In genomic region chr8:91227421-91227841, GRCm38 (mm10) we compare ENCODE assay signal across 14 mouse cellular contexts. TPM values are rescaled to one million over a fixed set of nuclear protein-coding genes. Genes with fewer than 3 reads are reported as not detected.
DNase-seq lines count a peak whose midpoint lies in the region; ATAC-seq lines count a peak whose summit lies in the region.
"Had no signal": no experiment of that assay in that cellular context is flagged by ENCODE, and none has a peak within 500 bp of the region (broad histone marks: within the 10 kb centered on the region; RNA-seq: fewer than 3 reads in every experiment).

No protein-coding gene starts in this region.

- no peak overlapping the region for H3K9ac ChIP-seq in lung, embryonic 16.5 days (ENCODE audit: low read length)
- H3K9ac ChIP-seq in forebrain, embryonic 13.5 days: no peak overlapping the region
- H3K9ac ChIP-seq: limb, embryonic 13.5 days had no signal

- no peaks in the 10 kb centered on the region for H3K27me3 ChIP-seq in lung, embryonic 16.5 days (ENCODE audit: control insufficient read depth, insufficient read depth, low read depth, low read length)
- no peaks in the 10 kb centered on the region for H3K27me3 ChIP-seq in forebrain, embryonic 13.5 days
- H3K27me3 ChIP-seq: limb, embryonic 13.5 days had no signal

- DNase-seq in cerebellum, postnatal 4 days (ENCODE audit: low spot score in 2 of 2): no peak
- DNase-seq in lung, postnatal 36 days: no peak
- peak; percentile 82 for DNase-seq in brain, adult 2 months (ENCODE audit: low read depth, low spot score)
- DNase-seq in cerebellum, postnatal 36 days: peak; percentile 43 to 52
- DNase-seq in testis, postnatal 10 days (ENCODE audit: low spot score): no peak
- DNase-seq: gastrocnemius, adult 2 months; heart, postnatal 36 days; kidney, postnatal 4 days had no signal

- H3K27ac ChIP-seq in lung, embryonic 16.5 days (ENCODE audit: low read length): peak overlapping the region; percentile 39; the same call in 1 of the 2 replicates
- no peak overlapping the region for H3K27ac ChIP-seq in forebrain, embryonic 13.5 days
- H3K27ac ChIP-seq: forebrain, embryonic 10.5 days; gastrocnemius, adult 2 months; heart, embryonic 10.5 days; limb, embryonic 13.5 days had no signal

- WGBS in lung, embryonic 16.5 days: 64% methylated on average over 7 of the region's 7 CpGs
- 91% methylated on average over 7 of the region's 7 CpGs for WGBS in forebrain, embryonic 13.5 days

- peaks cover 7% of the 10 kb centered on the region for H3K36me3 ChIP-seq in lung, embryonic 16.5 days (ENCODE audit: control insufficient read depth, insufficient read depth, low read length)
- H3K36me3 ChIP-seq in forebrain, embryonic 13.5 days (ENCODE audit: poor library complexity, severe bottlenecking): 0 out of 2 replicates have a peak, but pooled peaks cover 8% of the 10 kb centered on the region

- H3K4me3 ChIP-seq in lung, embryonic 16.5 days (ENCODE audit: low read length): no peak overlapping the region
- no peak overlapping the region for H3K4me3 ChIP-seq in forebrain, embryonic 13.5 days
- H3K4me3 ChIP-seq: forebrain, embryonic 10.5 days; gastrocnemius, adult 2 months; heart, embryonic 10.5 days; limb, embryonic 13.5 days had no signal

- H3K4me1 ChIP-seq in lung, embryonic 16.5 days (replicated peaks; ENCODE audit: control insufficient read depth, insufficient read depth, low read length): 0 out of 2 replicates have a peak, but pooled peaks cover 2% of the 10 kb centered on the region
- no peaks in the 10 kb centered on the region for H3K4me1 ChIP-seq in forebrain, embryonic 13.5 days
- H3K4me1 ChIP-seq: forebrain, embryonic 10.5 days; heart, embryonic 10.5 days; limb, embryonic 13.5 days had no signal

- peak; percentile 86 for ATAC-seq in cerebellum, adult (ENCODE audit: insufficient number of reproducible peaks, low FRiP score, low TSS enrichment)
- peak; percentile 57; the same call in 1 of the 2 replicates for ATAC-seq in lung, embryonic 16.5 days (ENCODE audit: low read depth)
- ATAC-seq in forebrain, embryonic 13.5 days: no peak

- H3K4me2 ChIP-seq in lung, embryonic 16.5 days (ENCODE audit: low read depth, low read length): no peak overlapping the region
- H3K4me2 ChIP-seq in forebrain, embryonic 13.5 days: no peak overlapping the region
- H3K4me2 ChIP-seq: limb, embryonic 13.5 days had no signal

- no peaks in the 10 kb centered on the region for H3K9me3 ChIP-seq in lung, embryonic 16.5 days (ENCODE audit: control insufficient read depth, low read length)
- H3K9me3 ChIP-seq in forebrain, embryonic 13.5 days (replicated peaks): no peaks in the 10 kb centered on the region
- H3K9me3 ChIP-seq: forebrain, embryonic 10.5 days; heart, embryonic 10.5 days; limb, embryonic 13.5 days had no signal

RNA-seq across cellular contexts. Expression of gene Aktip, which starts 27.7 kb away (rescaled TPM):
- 73.8 and 76.9 TPM in 2 replicates for polyA plus RNA-seq in lung, embryonic 16.5 days (2015; fragmentation: Nextera tagmentation; extraction: Ambion mirVana)
- 119 and 122 TPM in 2 replicates for polyA plus RNA-seq in forebrain, embryonic 13.5 days (2015; fragmentation: Nextera tagmentation; extraction: Ambion mirVana)

Comparison
In these comparisons a context has a peak if more than half of its experiments do, and no peak if none do; other contexts are left out.
1. DNase-seq: peak in brain, adult 2 months (single experiment) and cerebellum, postnatal 36 days (2 of 2); none in cerebellum, postnatal 4 days (0 of 2), lung, postnatal 36 days (single experiment) and testis, postnatal 10 days (single experiment).